Mouse (Mus musculus) forebrain, embryonic 14.5 days (tissue): Measurements from ENCODE around the gene Dnm1. TPM values are rescaled to one million over a fixed set of nuclear protein-coding genes. Genes with fewer than 3 reads are reported as not detected.

Experiments used
- ATAC-seq: fragments of 200-750 bp; cut with Nextera tagmentation; 2 replicates; pipeline ENCODE4 v1.8.0; 2017; ENCODE audit warnings: mild to moderate bottlenecking, moderate library complexity
- DNase-seq: peaks from one replicate; pipeline ENCODE4 v3.0.0-alpha.2; 2015; ENCODE audit warnings: low spot score
- H3K27ac ChIP-seq: fragments of 300-500 bp; sonication (generic); 2 replicates; pipeline ENCODE4 v1.5.1; 2014; ENCODE audit warnings: low read depth, mild to moderate bottlenecking, control low read depth, low read length, moderate library complexity
- H3K27me3 ChIP-seq: fragments of 300-500 bp; sonication (generic); replicated peaks from 2 replicates; pipeline ENCODE4 v1.6.1; 2014; ENCODE audit warnings: low read length, control low read depth, mixed read lengths; ENCODE audit not compliant: control insufficient read depth, insufficient read depth
- H3K36me3 ChIP-seq: fragments of 300-500 bp; sonication (generic); 2 replicates; pipeline ENCODE4 v1.6.1; 2014; ENCODE audit warnings: low read length, control low read depth; ENCODE audit not compliant: control insufficient read depth, insufficient read depth
- H3K4me1 ChIP-seq: fragments of 300-500 bp; sonication (generic); 2 replicates; pipeline ENCODE4 v1.6.1; 2014; ENCODE audit warnings: antibody characterized with exemption, low read length, control low read depth; ENCODE audit not compliant: control insufficient read depth, insufficient read depth
- H3K4me2 ChIP-seq: fragments of 300-500 bp; sonication (generic); 2 replicates; pipeline ENCODE4 v1.6.1; 2014; ENCODE audit warnings: mild to moderate bottlenecking, control low read depth, low read length
- H3K4me3 ChIP-seq: fragments of 300-500 bp; sonication (generic); 2 replicates; pipeline ENCODE4 v1.5.1; 2014; ENCODE audit warnings: low read depth, low read length, control low read depth
- H3K9ac ChIP-seq: fragments of 300-500 bp; sonication (generic); 2 replicates; pipeline ENCODE4 v1.6.1; 2014; ENCODE audit warnings: mild to moderate bottlenecking, low read length, control low read depth, moderate library complexity
- H3K9me3 ChIP-seq: fragments of 300-500 bp; sonication (generic); replicated peaks from 2 replicates; pipeline ENCODE4 v1.6.1; 2016; ENCODE audit warnings: low read length, control low read depth, mixed read lengths; ENCODE audit not compliant: control insufficient read depth
- WGBS: fragments of 180-500 bp; shearing (Covaris S2); extraction: QIAGEN DNeasy Blood & Tissue Kit; methylation state at CpG from one replicate; pipeline ENCODE4 v1.1.7; 2014; 5-methylcytosine and 5-hydroxymethylcytosine counted together
- polyA plus RNA-seq: library from polyadenylated mRNA; unstranded; fragments of >200 nt; fragmentation: Nextera tagmentation; extraction: Ambion mirVana; gene quantifications from 2 replicates; pipeline ENCODE4 v1.2.1, GENCODE M21; 2014

Dnm1 gene
- polyA plus RNA-seq, 1 experiment from 2014 or later: 28.2 TPM

DNA sequence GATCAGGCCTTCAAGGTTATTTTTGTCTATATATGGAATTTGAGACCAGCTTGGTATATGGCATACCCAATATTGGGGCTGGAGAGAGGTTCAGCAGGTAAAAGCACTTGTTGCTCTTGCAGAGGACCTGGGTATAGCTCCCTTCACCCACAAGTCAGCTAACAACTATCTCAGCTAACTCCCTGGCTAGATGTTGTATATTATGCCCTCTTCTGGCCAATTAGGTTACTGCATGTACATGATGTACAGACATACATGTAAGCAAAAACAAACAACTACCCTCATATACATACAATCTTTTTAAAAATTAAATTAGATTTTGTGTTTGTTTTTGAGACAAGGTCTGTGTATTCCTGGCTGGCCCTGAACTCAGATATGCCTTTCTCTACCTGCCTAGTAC lies 63.6 kb downstream of the Dnm1 start:
- no peak overlapping the region; the same call in 1 of the 2 replicates for H3K4me3 ChIP-seq

GRCm38 (mm10) chr2:32288371-32288931 lies 64.7 kb downstream of the Dnm1 start:
- Histone ChIP-seq H3K4me1 (peaks cover 16% of the 10 kb centered on the region), H3K27ac (peak overlapping the region; percentile 23; the same call in 1 of the 2 replicates), H3K4me2 (peak overlapping the region; percentile 83), H3K9me3 (no peaks in the 10 kb centered on the region), H3K4me3 (peak overlapping the region; percentile 82), H3K36me3 (peaks cover 36% of the 10 kb centered on the region), H3K9ac (peak overlapping the region; percentile 84), H3K27me3 (no peaks in the 10 kb centered on the region)
- peak; percentile 35 for ATAC-seq
- 3% methylated on average over 26 of the region's 29 CpGs for WGBS
- peak; percentile 41 for DNase-seq

More for the DNA sequence above, 63.6 kb downstream of the Dnm1 start:
- Histone ChIP-seq H3K4me2 (peak overlapping the region; percentile 83; the same call in 1 of the 2 replicates), H3K4me1 (peaks cover 16% of the 10 kb centered on the region), H3K9ac (no peak overlapping the region), H3K9me3 (no peaks in the 10 kb centered on the region), H3K27ac (no peak overlapping the region), H3K36me3 (peaks cover 36% of the 10 kb centered on the region), H3K27me3 (no peaks in the 10 kb centered on the region)
- no peak for ATAC-seq
- DNase-seq: peak; percentile 64

GRCm38 (mm10) chr2:32287923-32288367 lies 65.2 kb downstream of the Dnm1 start, which contains the start of gene Swi5:
Gene Swi5 (minus strand): TSS chr2:32288075.
- peak within 1 kb of the TSS; percentile 23; the same call in 1 of the 2 replicates for H3K27ac ChIP-seq
- H3K4me2 ChIP-seq: peak within 1 kb of the TSS; percentile 90
- H3K9me3 ChIP-seq: no peaks in the 10 kb centered on the region
- H3K4me1 ChIP-seq: peaks cover 16% of the 10 kb centered on the region
- WGBS: 0% methylated on average over 30 of the region's 41 CpGs
- H3K36me3 ChIP-seq: peaks cover 32% of the 10 kb centered on the region
- peak; percentile 100 for DNase-seq
- peak within 1 kb of the TSS; percentile 82 for H3K4me3 ChIP-seq
- H3K9ac ChIP-seq: peak within 1 kb of the TSS; percentile 85
- ATAC-seq: peak; percentile 99
- no peaks in the 10 kb centered on the region for H3K27me3 ChIP-seq

GRCm38 (mm10) chr2:32287334-32287840 lies 65.8 kb downstream of the Dnm1 start, which contains the start of gene Golga2:
Gene Golga2 (plus strand): TSS chr2:32287384.
- Histone ChIP-seq H3K4me2 (peak within 1 kb of the TSS; percentile 90), H3K27me3 (no peaks in the 10 kb centered on the region), H3K4me3 (peak within 1 kb of the TSS; percentile 82), H3K27ac (peak within 1 kb of the TSS; percentile 23; the same call in 1 of the 2 replicates), H3K9ac (peak within 1 kb of the TSS; percentile 85), H3K9me3 (no peaks in the 10 kb centered on the region), H3K4me1 (peaks cover 16% of the 10 kb centered on the region), H3K36me3 (peaks cover 33% of the 10 kb centered on the region)
- DNase-seq: no peak
- no peak; the same call in 1 of the 2 replicates for ATAC-seq
- 0% methylated on average over 22 of the region's 23 CpGs for WGBS

- Histone ChIP-seq H3K4me3 (no peak overlapping the region), H3K27ac (no peak overlapping the region), H3K27me3 (no peaks in the 10 kb centered on the region), H3K9ac (no peak overlapping the region), H3K4me2 (no peak overlapping the region), H3K4me1 (peaks cover 12% of the 10 kb centered on the region), H3K36me3 (peaks cover 57% of the 10 kb centered on the region), H3K9me3 (no peaks in the 10 kb centered on the region)
- ATAC-seq (no peak), DNase-seq (no peak)
- 96% methylated on average over 3 of the region's 3 CpGs for WGBS
Observed at GRCm38 (mm10) chr2:32283986-32284385, 69.2 kb downstream of the Dnm1 start.

- H3K4me2 ChIP-seq: no peak overlapping the region
- H3K36me3 ChIP-seq: peaks cover 69% of the 10 kb centered on the region
- H3K4me3 ChIP-seq: no peak overlapping the region
- no peak for ATAC-seq
- H3K9me3 ChIP-seq: no peaks in the 10 kb centered on the region
- peak; percentile 61 for DNase-seq
- 84% methylated on average over 1 of the region's 1 CpGs for whole genome bisulfite sequencing
- no peaks in the 10 kb centered on the region for H3K27me3 ChIP-seq
- H3K27ac ChIP-seq: no peak overlapping the region
- peaks cover 8% of the 10 kb centered on the region; the same call in 1 of the 2 replicates for H3K4me1 ChIP-seq
- H3K9ac ChIP-seq: no peak overlapping the region
Observed at GRCm38 (mm10) chr2:32282727-32283126, 70.4 kb downstream of the Dnm1 start.

- ATAC-seq: no peak
- peaks cover 72% of the 10 kb centered on the region for H3K36me3 ChIP-seq
- H3K4me1 ChIP-seq: peaks cover 8% of the 10 kb centered on the region; the same call in 1 of the 2 replicates
- H3K9me3 ChIP-seq: no peaks in the 10 kb centered on the region
- H3K27ac ChIP-seq: no peak overlapping the region
- no peak overlapping the region for H3K4me2 ChIP-seq
- no peak overlapping the region for H3K9ac ChIP-seq
- H3K4me3 ChIP-seq: no peak overlapping the region
- 94% methylated on average over 2 of the region's 2 CpGs for WGBS
- DNase-seq: no peak
- no peaks in the 10 kb centered on the region for H3K27me3 ChIP-seq
Observed at GRCm38 (mm10) chr2:32282289-32282688, 70.8 kb downstream of the Dnm1 start.

DNA sequence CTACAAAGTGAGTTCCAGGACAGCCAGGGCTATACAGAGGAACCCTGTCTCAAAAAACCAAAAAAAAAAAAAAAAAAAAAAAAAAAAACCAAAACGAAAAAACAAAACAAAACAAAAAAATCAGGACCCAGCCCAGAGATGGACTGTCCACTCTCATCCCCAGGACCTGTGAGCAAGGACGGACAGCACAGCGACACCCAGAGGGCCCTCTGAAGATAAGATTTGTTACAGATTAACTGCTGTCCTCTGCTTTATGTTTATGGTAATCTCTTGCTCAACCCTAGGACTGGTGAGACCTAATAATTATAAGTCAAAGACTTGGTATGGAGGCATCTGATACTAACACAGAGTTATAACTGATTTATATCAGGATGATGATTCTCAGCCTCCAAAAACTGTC lies 77.3 kb downstream of the Dnm1 start:
- ATAC-seq (no peak), DNase-seq (no peak)
- Histone ChIP-seq H3K4me2 (no peak overlapping the region), H3K27ac (no peak overlapping the region), H3K4me3 (no peak overlapping the region), H3K4me1 (no peaks in the 10 kb centered on the region), H3K9ac (no peak overlapping the region), H3K27me3 (no peaks in the 10 kb centered on the region), H3K36me3 (peaks cover 33% of the 10 kb centered on the region), H3K9me3 (no peaks in the 10 kb centered on the region)
- WGBS: 86% methylated on average over 3 of the region's 3 CpGs

DNA sequence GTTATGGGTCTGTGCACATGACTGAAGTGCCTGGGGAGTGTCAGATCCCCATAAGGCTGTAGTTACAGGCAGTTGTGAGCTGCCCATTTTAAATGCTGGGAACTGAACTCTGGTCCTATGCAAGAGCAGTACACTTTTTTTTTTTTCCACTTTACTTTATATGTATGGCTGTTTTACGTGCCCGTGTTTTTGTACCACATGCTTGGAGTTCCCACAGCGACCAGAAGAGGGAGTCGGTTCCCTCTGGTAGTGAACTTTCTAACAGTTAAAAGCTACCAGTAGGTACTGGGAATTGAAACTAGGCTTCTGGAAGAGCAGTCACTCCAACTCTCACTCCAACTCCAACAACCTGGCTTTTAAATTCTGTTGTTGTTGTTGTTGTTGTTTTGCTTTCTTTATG lies 92.5 kb downstream of the Dnm1 start:
- Histone ChIP-seq H3K27me3 (no peaks in the 10 kb centered on the region), H3K36me3 (peaks cover 27% of the 10 kb centered on the region), H3K4me3 (peak overlapping the region; percentile 76; the same call in 1 of the 2 replicates), H3K27ac (no peak overlapping the region), H3K9me3 (no peaks in the 10 kb centered on the region), H3K4me2 (peak overlapping the region; percentile 74), H3K9ac (no peak overlapping the region), H3K4me1 (peaks cover 6% of the 10 kb centered on the region; the same call in 1 of the 2 replicates)
- DNase-seq (peak; percentile 46), ATAC-seq (0 out of 2 replicates have a peak, but pooled peaks have one; percentile 13)
- WGBS: 27% methylated on average over 4 of the region's 4 CpGs
